Mouse (Mus musculus): ENCODE measurements at regions not wholly inside any gene's neighbourhood (a gene's known extent, or its start where the extent isn't known, plus 50 kb on each side); places are given as distances from the start of the nearest gene placed in this dataset.
A peak's percentile ranks its signal among the peaks of the same experiment; 100 is the strongest.

DNA sequence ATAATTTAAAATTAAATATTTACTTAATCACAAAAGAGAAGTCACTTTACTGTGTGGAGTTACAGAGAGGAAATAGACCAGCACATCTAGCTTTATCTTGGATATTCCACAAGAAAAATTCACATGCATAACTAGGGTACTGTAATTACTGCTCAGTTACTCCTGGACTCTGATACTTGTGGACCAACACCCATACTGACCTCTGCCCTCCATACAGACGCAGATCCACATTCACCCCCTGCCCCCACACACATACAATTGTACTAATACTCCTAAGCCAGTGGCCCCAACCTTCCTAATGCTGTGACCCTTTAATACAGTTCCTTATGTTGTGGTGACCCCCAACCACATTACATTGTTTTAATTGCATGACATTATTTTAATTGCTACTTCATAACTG is 2294.3 kb downstream of the 4930444P10Rik start:
- no peak overlapping the region for H3K9ac ChIP-seq
- no peak for ATAC-seq (ENCODE audit: insufficient number of reproducible peaks, low FRiP score, low TSS enrichment, low read depth)
- 69% methylated on average over 1 of the region's 1 CpGs for WGBS

DNA sequence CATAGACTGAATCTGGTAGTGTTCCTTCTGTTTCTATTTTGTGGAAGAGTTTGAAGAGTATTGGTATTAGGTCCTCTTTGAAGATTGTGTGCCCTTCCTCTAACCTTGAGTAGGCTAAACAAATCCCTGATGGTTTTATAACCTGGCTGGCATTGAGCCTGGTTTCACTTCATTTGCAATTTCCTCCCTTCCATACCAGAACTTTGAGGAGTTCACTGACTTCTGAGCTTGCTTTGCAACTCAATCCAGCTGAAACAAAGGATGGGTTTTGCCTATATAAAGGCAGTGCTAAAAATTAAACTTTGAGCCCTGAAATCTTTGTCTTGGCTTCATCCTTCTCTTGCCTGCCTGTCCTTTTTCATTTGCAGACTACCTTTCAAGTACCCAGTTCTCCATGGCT is 2297.9 kb downstream of the 4930444P10Rik start:
- no peak for ATAC-seq (ENCODE audit: insufficient number of reproducible peaks, low FRiP score, low TSS enrichment, low read depth)
- Histone ChIP-seq H3K27ac (no peak overlapping the region), H3K4me3 (no peak overlapping the region)

More for the DNA sequence above, 2294.3 kb downstream of the 4930444P10Rik start:
- Histone ChIP-seq H3K36me3 (no peaks in the 10 kb centered on the region), H3K27me3 (no peaks in the 10 kb centered on the region), H3K4me1 (no peaks in the 10 kb centered on the region), H3K9me3 (no peaks in the 10 kb centered on the region), H3K4me3 (no peak overlapping the region), H3K4me2 (no peak overlapping the region), H3K27ac (no peak overlapping the region)

DNA sequence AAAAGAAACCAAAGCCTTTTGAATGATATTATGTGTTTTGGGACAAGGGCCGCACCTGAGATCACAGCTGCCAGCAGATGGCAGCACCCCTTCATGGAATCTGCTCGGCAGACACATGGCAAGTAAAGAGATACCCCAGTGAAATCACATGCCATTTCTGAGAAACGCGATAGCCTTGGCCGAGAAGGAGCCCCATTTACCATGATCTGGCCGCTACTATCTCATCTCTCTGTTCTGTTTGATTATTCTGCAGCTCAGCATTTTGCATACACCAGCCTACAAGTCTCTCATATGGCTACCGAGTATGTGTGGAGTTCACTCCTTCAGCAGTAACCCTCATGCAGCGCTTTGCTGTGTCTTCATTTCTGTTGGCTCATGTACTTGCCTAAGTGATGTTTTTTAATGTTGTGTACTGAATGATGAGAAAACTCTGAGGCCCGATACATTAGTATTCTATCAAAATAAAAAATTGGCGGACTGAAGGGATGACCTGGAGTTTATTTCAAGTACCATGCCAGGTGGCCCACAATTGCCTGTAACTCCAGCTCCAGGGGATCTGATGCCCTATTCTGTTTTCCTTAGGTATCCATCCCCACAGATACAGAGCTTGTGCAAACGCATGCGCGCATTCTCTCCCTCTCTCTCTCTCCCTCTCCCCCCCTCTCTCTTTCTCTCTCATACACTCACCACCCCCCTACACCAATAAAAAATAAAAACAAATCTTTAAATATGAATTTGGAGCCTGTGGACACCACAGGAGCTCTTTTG is 2303.6 kb downstream of the 4930444P10Rik start:
- H3K9ac ChIP-seq: no peak overlapping the region
- no peak for ATAC-seq (ENCODE audit: insufficient number of reproducible peaks, low FRiP score, low TSS enrichment, low read depth)
- no peak overlapping the region for H3K27ac ChIP-seq
- H3K9me3 ChIP-seq: no peaks in the 10 kb centered on the region
- no peaks in the 10 kb centered on the region for H3K27me3 ChIP-seq
- H3K4me1 ChIP-seq: 0 out of 2 replicates have a peak, but pooled peaks cover 3% of the 10 kb centered on the region
- H3K4me2 ChIP-seq: peak overlapping the region; percentile 35
- 33% methylated on average over 13 of the region's 13 CpGs for WGBS
- H3K36me3 ChIP-seq: no peaks in the 10 kb centered on the region
- no peak overlapping the region for H3K4me3 ChIP-seq

More for the DNA sequence above, 2297.9 kb downstream of the 4930444P10Rik start:
- Histone ChIP-seq H3K9me3 (no peaks in the 10 kb centered on the region), H3K9ac (no peak overlapping the region), H3K27me3 (no peaks in the 10 kb centered on the region), H3K4me1 (no peaks in the 10 kb centered on the region), H3K4me2 (no peak overlapping the region), H3K36me3 (no peaks in the 10 kb centered on the region)

DNA sequence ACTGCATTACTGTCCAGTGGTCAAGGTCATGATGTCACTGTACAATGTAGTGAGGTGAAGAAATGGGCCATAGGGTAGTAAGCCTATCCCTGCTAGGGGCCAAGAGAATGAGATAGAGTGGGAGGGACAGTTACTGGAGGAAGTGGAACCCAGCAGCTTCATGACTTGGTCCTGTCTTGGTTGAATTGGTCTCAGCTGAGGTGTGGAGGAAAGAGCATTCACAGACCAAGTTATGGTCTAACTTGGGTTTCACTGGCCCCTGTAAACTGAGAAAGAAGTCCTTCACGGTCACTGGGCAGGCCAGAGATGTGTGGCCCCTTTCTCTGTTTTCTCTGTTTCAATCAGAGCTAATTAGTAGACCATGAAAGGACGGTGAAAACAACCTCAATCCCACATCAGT is 2306.1 kb downstream of the 4930444P10Rik start:
- no peak overlapping the region for H3K27ac ChIP-seq
- H3K4me3 ChIP-seq: no peak overlapping the region
- H3K9ac ChIP-seq: no peak overlapping the region
- H3K9me3 ChIP-seq: no peaks in the 10 kb centered on the region
- 0 out of 2 replicates have a peak, but pooled peaks cover 3% of the 10 kb centered on the region for H3K4me1 ChIP-seq
- 75% methylated on average over 2 of the region's 2 CpGs for WGBS
- H3K27me3 ChIP-seq: no peaks in the 10 kb centered on the region
- no peak for ATAC-seq (ENCODE audit: insufficient number of reproducible peaks, low FRiP score, low TSS enrichment, low read depth)
- H3K36me3 ChIP-seq: no peaks in the 10 kb centered on the region
- H3K4me2 ChIP-seq: no peak overlapping the region

DNA sequence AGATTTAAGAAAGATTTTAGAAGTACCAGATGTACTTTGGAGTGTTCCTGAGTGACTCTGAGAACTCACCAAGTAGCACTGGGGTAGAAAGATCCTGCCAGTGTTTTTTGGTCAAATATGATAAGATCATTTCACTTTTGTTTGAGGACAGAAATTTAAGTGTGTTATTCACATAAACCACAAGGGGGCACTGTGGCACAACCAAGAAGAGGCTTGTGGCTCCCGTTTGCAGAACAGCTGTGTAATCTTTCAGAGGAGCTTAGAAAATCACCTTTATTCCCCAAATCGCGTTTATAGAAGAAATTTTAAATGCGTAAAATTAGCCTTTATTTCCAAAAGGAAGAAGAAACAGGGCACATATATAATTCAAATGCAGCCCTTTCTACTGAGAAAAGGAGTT is 2308.7 kb downstream of the 4930444P10Rik start:
- ATAC-seq (ENCODE audit: insufficient number of reproducible peaks, low FRiP score, low TSS enrichment, low read depth): no peak

DNA sequence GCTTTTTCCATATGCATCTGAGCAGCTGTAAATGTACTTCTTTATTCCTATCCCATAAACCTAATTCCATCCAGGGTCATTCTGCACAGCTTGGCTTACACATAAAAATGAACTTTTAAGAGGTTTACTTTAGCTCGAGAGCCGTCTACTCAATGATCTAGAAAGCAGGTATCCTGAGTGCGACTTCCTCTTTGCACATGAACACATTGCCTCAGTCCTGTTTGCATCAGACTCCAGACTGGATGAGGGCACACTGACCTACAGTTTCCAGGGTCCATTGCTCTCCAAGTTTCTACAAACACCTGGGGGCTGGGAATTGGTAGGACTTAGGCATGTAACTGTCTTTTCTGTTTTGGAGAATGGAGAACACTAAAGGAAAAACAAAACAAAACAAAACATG is 2310.5 kb downstream of the 4930444P10Rik start:
- Histone ChIP-seq H3K36me3 (no peaks in the 10 kb centered on the region), H3K4me2 (no peak overlapping the region), H3K9me3 (no peaks in the 10 kb centered on the region), H3K4me1 (no peaks in the 10 kb centered on the region), H3K9ac (no peak overlapping the region), H3K4me3 (no peak overlapping the region), H3K27ac (no peak overlapping the region), H3K27me3 (no peaks in the 10 kb centered on the region)
- no peak for ATAC-seq (ENCODE audit: insufficient number of reproducible peaks, low FRiP score, low TSS enrichment, low read depth)
- 43% methylated on average over 3 of the region's 3 CpGs for WGBS

More for the DNA sequence above, 2308.7 kb downstream of the 4930444P10Rik start:
- no peak overlapping the region for H3K4me2 ChIP-seq
- WGBS: 3% methylated on average over 4 of the region's 4 CpGs
- no peaks in the 10 kb centered on the region for H3K9me3 ChIP-seq
- 0 out of 2 replicates have a peak, but pooled peaks cover 1% of the 10 kb centered on the region for H3K4me1 ChIP-seq
- no peaks in the 10 kb centered on the region for H3K27me3 ChIP-seq
- no peak overlapping the region for H3K9ac ChIP-seq
- no peaks in the 10 kb centered on the region for H3K36me3 ChIP-seq
- no peak overlapping the region for H3K4me3 ChIP-seq
- no peak overlapping the region for H3K27ac ChIP-seq

DNA sequence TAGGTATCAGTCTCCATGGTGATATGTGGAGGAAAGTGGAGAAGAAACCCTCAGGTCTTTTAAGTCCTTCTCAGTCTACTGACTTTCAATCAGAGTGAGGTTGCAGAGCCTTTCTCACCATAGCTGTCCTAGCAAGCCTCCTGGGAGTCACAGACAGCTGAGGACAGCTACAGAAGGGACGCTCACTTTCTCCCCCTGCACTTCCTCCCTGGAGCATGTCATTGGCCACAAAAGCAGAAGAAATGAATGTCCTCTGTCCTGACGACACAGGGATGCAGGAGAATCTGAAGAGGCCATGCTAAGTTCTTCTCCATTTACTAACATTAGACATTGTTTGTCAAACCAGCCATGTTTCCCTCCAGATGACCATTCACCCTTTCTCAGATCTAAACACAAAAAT is 2321.0 kb downstream of the 4930444P10Rik start:
- Histone ChIP-seq H3K9ac (no peak overlapping the region), H3K36me3 (no peaks in the 10 kb centered on the region), H3K4me1 (peaks cover 7% of the 10 kb centered on the region; the same call in 1 of the 2 replicates), H3K4me3 (no peak overlapping the region), H3K9me3 (no peaks in the 10 kb centered on the region), H3K4me2 (no peak overlapping the region), H3K27ac (no peak overlapping the region), H3K27me3 (no peaks in the 10 kb centered on the region)
- WGBS: 47% methylated on average over 2 of the region's 2 CpGs
- no peak for ATAC-seq (ENCODE audit: insufficient number of reproducible peaks, low FRiP score, low TSS enrichment, low read depth)

DNA sequence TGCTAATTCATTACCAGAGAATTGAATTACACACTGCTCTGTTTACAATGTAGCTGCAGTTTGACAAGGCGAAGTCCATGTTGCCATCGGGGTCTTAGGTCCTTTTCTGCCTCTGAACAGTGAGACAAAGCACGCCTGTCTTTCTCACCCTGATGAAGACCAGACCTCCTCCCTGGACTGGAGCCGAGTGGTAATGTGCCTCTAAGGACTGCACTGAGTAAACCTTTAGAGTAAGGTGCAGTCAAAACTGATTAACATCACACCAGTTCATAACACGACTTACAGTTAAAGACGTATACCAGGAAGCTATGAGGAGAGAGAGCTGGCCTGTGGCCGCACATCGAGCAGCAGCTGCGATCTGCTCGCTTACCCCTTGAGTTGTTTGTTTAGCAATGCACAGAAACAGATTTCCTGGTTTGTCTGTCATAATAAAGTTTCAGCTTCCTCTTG is 2322.1 kb downstream of the 4930444P10Rik start:
- no peak for ATAC-seq (ENCODE audit: insufficient number of reproducible peaks, low FRiP score, low TSS enrichment, low read depth)
- WGBS: 26% methylated on average over 10 of the region's 10 CpGs
- H3K27ac ChIP-seq: peak overlapping the region; percentile 50; the same call in 1 of the 2 replicates
- no peaks in the 10 kb centered on the region for H3K9me3 ChIP-seq
- no peak overlapping the region for H3K4me3 ChIP-seq
- no peaks in the 10 kb centered on the region for H3K36me3 ChIP-seq
- H3K4me1 ChIP-seq: peaks cover 7% of the 10 kb centered on the region; the same call in 1 of the 2 replicates
- H3K27me3 ChIP-seq: no peaks in the 10 kb centered on the region
- H3K9ac ChIP-seq: no peak overlapping the region
- H3K4me2 ChIP-seq: 0 out of 2 replicates have a peak overlapping the region, but pooled peaks have one; percentile 10

DNA sequence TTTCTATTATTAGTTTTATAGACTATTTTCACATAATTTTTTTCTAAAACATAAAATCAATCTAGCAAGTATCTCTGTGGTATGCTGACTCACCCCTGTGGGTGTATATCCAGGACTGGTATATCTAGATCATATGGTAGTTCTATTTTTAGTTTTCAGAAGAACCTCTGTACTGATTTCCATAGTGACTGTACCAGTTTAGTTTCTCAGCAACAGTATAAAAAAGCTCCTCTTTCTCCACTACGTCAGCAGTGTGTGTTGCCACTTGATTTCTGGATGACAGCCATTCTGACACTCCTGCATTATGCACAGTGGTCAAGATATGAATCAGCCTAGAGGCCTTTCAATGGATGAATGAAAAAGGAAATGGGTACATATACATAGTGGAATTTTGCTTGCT is 2338.6 kb downstream of the A830018L16Rik start:
- Histone ChIP-seq H3K27ac (no peak overlapping the region), H3K4me1 (no peaks in the 10 kb centered on the region), H3K4me2 (no peak overlapping the region), H3K9ac (no peak overlapping the region), H3K36me3 (no peaks in the 10 kb centered on the region), H3K27me3 (no peaks in the 10 kb centered on the region), H3K4me3 (no peak overlapping the region), H3K9me3 (no peaks in the 10 kb centered on the region)
- WGBS: 31% methylated on average over 1 of the region's 1 CpGs
- no peak; the same call in 1 of the 2 replicates for ATAC-seq (ENCODE audit: insufficient number of reproducible peaks, low FRiP score, low TSS enrichment, low read depth)

DNA sequence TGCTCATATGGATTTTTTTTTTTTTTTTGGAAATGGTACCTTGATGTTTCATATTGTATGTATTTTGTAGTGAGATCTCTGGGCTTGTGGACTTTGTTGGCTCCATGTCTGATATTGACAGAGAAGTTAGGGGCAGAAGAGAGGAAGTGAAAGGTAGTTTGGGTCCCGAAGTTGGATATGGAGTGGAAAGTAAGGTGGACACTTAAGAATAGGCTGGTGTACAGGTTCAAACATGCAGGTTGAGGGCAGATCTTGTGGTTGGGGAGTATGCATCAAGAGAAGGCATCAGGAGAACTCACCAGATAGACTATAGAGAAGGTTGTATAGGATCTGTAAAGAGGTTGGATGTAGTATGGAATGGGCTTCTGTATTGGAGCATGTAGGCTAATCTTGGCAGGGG is 2337.5 kb downstream of the A830018L16Rik start:
- 83% methylated on average over 1 of the region's 1 CpGs for WGBS
- Histone ChIP-seq H3K9ac (no peak overlapping the region), H3K4me2 (no peak overlapping the region), H3K27ac (no peak overlapping the region), H3K4me1 (no peaks in the 10 kb centered on the region), H3K4me3 (no peak overlapping the region), H3K36me3 (no peaks in the 10 kb centered on the region), H3K9me3 (no peaks in the 10 kb centered on the region), H3K27me3 (no peaks in the 10 kb centered on the region)
- no peak for ATAC-seq (ENCODE audit: insufficient number of reproducible peaks, low FRiP score, low TSS enrichment, low read depth)

Measured in limb, embryonic 15.5 days (tissue).